Comparison of ENCODE assay signal across 19 mouse cellular contexts in genomic region chr9:79751846-79752245, GRCm38 (mm10). TPM values are rescaled to one million over a fixed set of nuclear protein-coding genes. Genes with fewer than 3 reads are reported as not detected.
DNase-seq lines count a peak whose midpoint lies in the region; ATAC-seq lines count a peak whose summit lies in the region.
"Had no signal": no experiment of that assay in that cellular context is flagged by ENCODE, and none has a peak within 500 bp of the region (broad histone marks: within the 10 kb centered on the region; RNA-seq: fewer than 3 reads in every experiment).

No protein-coding gene starts in this region.

- ATAC-seq in megakaryocyte-erythroid progenitor cell, adult 5-6 weeks (replicated peaks; ENCODE audit: low FRiP score, low TSS enrichment, poor library complexity, severe bottlenecking), result no peak
- ATAC-seq: activated CD4-positive, CD25-positive, alpha-beta regulatory T cell, adult 4 months; CD4-positive, CD25-positive, alpha-beta regulatory T cell, adult 4 months; forebrain, embryonic 13.5 days; forebrain, embryonic 15.5 days; forebrain, postnatal 0 days; Patski had no signal

- DNase-seq in ES-CJ7 (ENCODE audit: low read depth, low spot score) (peak; percentile 56), R1 (ENCODE audit: low read depth, low spot score) (peak; percentile 67)
- DNase-seq in right cerebral cortex, adult 18-20 months, result no peak
- DNase-seq in B cell, adult 2 months, result no peak
- DNase-seq: adrenal gland, adult 8-10 months; adrenal gland, postnatal 14 days; adrenal gland, postnatal 36 days; cerebellum, adult 11-12 months; cerebellum, adult 2 months; cerebellum, adult 9-10 months; cerebellum, postnatal 25 days; forebrain, postnatal 0 days had no signal

RNA-seq across cellular contexts. Expression of gene Cox7a2, which starts 7.8 kb away (rescaled TPM):
- total RNA-seq in megakaryocyte-erythroid progenitor cell, adult 5-6 weeks (2014; fragmentation: Nextera tagmentation), result 589 and 667 TPM in 2 replicates
- total RNA-seq in megakaryocyte-erythroid progenitor cell, adult 5-6 weeks (2017), result 116 and 156 TPM in 2 replicates

RNA-seq across cellular contexts. Expression of gene Col12a1, which starts 33.2 kb away (rescaled TPM):
- total RNA-seq in megakaryocyte-erythroid progenitor cell, adult 5-6 weeks (2014; fragmentation: Nextera tagmentation), result not detected in 2 replicates
- total RNA-seq in megakaryocyte-erythroid progenitor cell, adult 5-6 weeks (2017), result not detected in 2 replicates
- total RNA-seq: MEL had no signal

RNA-seq across cellular contexts. Expression of gene Tmem30a, which starts 41.5 kb away (rescaled TPM):
- total RNA-seq in megakaryocyte-erythroid progenitor cell, adult 5-6 weeks (2014; fragmentation: Nextera tagmentation), result 26.5 and 32.2 TPM in 2 replicates
- total RNA-seq in megakaryocyte-erythroid progenitor cell, adult 5-6 weeks (2017), result 44.1 and 66.2 TPM in 2 replicates

Comparison
In these comparisons a context has a peak if more than half of its experiments do, and no peak if none do; other contexts are left out.
1. DNase-seq: peak in ES-CJ7 (single experiment) and R1 (single experiment); none in right cerebral cortex, adult 18-20 months (single experiment) and B cell, adult 2 months (0 of 2).